Mouse (Mus musculus) embryonic facial prominence, embryonic 13.5 days (tissue): ENCODE measurements at regions not wholly inside any gene's neighbourhood (a gene's known extent, or its start where the extent isn't known, plus 50 kb on each side); places are given as distances from the start of the nearest gene placed in this dataset.
"Not testable (repeated sequence)": the region's sequence is repeated elsewhere in the genome, so short reads cannot be mapped to it uniquely, and the experiment has no call there.

ENCODE experiments used
- ATAC-seq: fragments of 200-750 bp; cut with Nextera tagmentation; 2 replicates; pipeline ENCODE4 v1.8.0; 2017; ENCODE audit warnings: low read depth; ENCODE audit not compliant: insufficient number of reproducible peaks, insufficient read depth, low FRiP score, low TSS enrichment
- H3K27ac ChIP-seq: fragments of 300-500 bp; sonication (generic); 2 replicates; pipeline ENCODE4 v1.5.1; 2015; ENCODE audit warnings: moderate library complexity, mild to moderate bottlenecking, inconsistent platforms
- H3K27me3 ChIP-seq: fragments of 300-500 bp; sonication (generic); 2 replicates; pipeline ENCODE4 v1.6.1; 2015; ENCODE audit warnings: mild to moderate bottlenecking, inconsistent platforms
- H3K36me3 ChIP-seq: fragments of 300-500 bp; sonication (generic); 2 replicates; pipeline ENCODE4 v1.6.1; 2015; ENCODE audit warnings: mild to moderate bottlenecking, inconsistent platforms
- H3K4me1 ChIP-seq: fragments of 300-500 bp; sonication (generic); 2 replicates; pipeline ENCODE4 v1.6.1; 2015; ENCODE audit warnings: inconsistent platforms
- H3K4me2 ChIP-seq: fragments of 300-500 bp; sonication (generic); 2 replicates; pipeline ENCODE4 v1.6.1; 2015; ENCODE audit warnings: moderate library complexity, mild to moderate bottlenecking, inconsistent platforms
- H3K4me3 ChIP-seq: fragments of 300-500 bp; sonication (generic); 2 replicates; pipeline ENCODE4 v1.5.1; 2015; ENCODE audit warnings: mild to moderate bottlenecking, inconsistent platforms
- H3K9ac ChIP-seq: fragments of 300-500 bp; sonication (generic); 2 replicates; pipeline ENCODE4 v1.6.1; 2015; ENCODE audit warnings: mild to moderate bottlenecking, inconsistent platforms
- H3K9me3 ChIP-seq: fragments of 300-500 bp; sonication (generic); 2 replicates; pipeline ENCODE4 v1.6.1; 2016; ENCODE audit warnings: inconsistent platforms
- WGBS: fragments of 180-500 bp; shearing (Covaris S2); methylation state at CpG from one replicate; pipeline ENCODE4 v1.1.7; 2015; ENCODE audit warnings: mixed read lengths; 5-methylcytosine and 5-hydroxymethylcytosine counted together

- Histone ChIP-seq H3K9me3 (no peaks in the 10 kb centered on the region), H3K27ac (no peak overlapping the region), H3K9ac (no peak overlapping the region), H3K4me1 (no peaks in the 10 kb centered on the region), H3K4me2 (no peak overlapping the region), H3K4me3 (no peak overlapping the region), H3K27me3 (no peaks in the 10 kb centered on the region), H3K36me3 (no peaks in the 10 kb centered on the region)
- WGBS = 19% methylated on average over 1 of the region's 1 CpGs
- no peak for ATAC-seq
Observed at GRCm38 (mm10) chr12:92926942-92927341, 1078.0 kb upstream of the Sel1l start.

GRCm38 (mm10) chr12:92919920-92920319 lies 1071.0 kb upstream of the Sel1l start:
- H3K9ac ChIP-seq = no peak overlapping the region
- 67% methylated on average over 3 of the region's 3 CpGs for WGBS
- H3K27me3 ChIP-seq = no peaks in the 10 kb centered on the region
- H3K4me2 ChIP-seq = no peak overlapping the region
- no peak overlapping the region for H3K4me3 ChIP-seq
- H3K27ac ChIP-seq = no peak overlapping the region
- no peaks in the 10 kb centered on the region for H3K9me3 ChIP-seq
- ATAC-seq = no peak
- no peaks in the 10 kb centered on the region for H3K36me3 ChIP-seq
- no peaks in the 10 kb centered on the region for H3K4me1 ChIP-seq

GRCm38 (mm10) chr12:92916267-92916666 lies 1067.3 kb upstream of the Sel1l start:
- ATAC-seq = no peak

GRCm38 (mm10) chr12:92915776-92916175 lies 1066.8 kb upstream of the Sel1l start:
- Histone ChIP-seq H3K27me3 (no peaks in the 10 kb centered on the region), H3K4me3 (no peak overlapping the region), H3K27ac (no peak overlapping the region), H3K4me1 (no peaks in the 10 kb centered on the region), H3K9ac (no peak overlapping the region), H3K36me3 (no peaks in the 10 kb centered on the region), H3K4me2 (no peak overlapping the region), H3K9me3 (no peaks in the 10 kb centered on the region)
- ATAC-seq = no peak

More at GRCm38 (mm10) chr12:92916267-92916666, 1067.3 kb upstream of the Sel1l start:
- Histone ChIP-seq H3K9me3 (no peaks in the 10 kb centered on the region), H3K27ac (no peak overlapping the region), H3K4me2 (no peak overlapping the region), H3K4me1 (no peaks in the 10 kb centered on the region), H3K36me3 (no peaks in the 10 kb centered on the region), H3K4me3 (no peak overlapping the region), H3K9ac (no peak overlapping the region), H3K27me3 (no peaks in the 10 kb centered on the region)
- WGBS = 77% methylated on average over 3 of the region's 3 CpGs

GRCm38 (mm10) chr12:92915203-92915602 lies 1066.2 kb upstream of the Sel1l start:
- Histone ChIP-seq H3K27me3 (no peaks in the 10 kb centered on the region), H3K36me3 (no peaks in the 10 kb centered on the region), H3K9ac (no peak overlapping the region), H3K27ac (no peak overlapping the region), H3K4me3 (no peak overlapping the region), H3K4me1 (no peaks in the 10 kb centered on the region), H3K9me3 (no peaks in the 10 kb centered on the region), H3K4me2 (no peak overlapping the region)
- 74% methylated on average over 1 of the region's 1 CpGs for WGBS
- ATAC-seq = no peak

GRCm38 (mm10) chr12:92904382-92904781 lies 1055.4 kb upstream of the Sel1l start:
- H3K4me2 ChIP-seq = no peak overlapping the region
- ATAC-seq = no peak
- no peak overlapping the region for H3K4me3 ChIP-seq
- H3K9me3 ChIP-seq = no peaks in the 10 kb centered on the region
- no peak overlapping the region for H3K27ac ChIP-seq
- no peak overlapping the region for H3K9ac ChIP-seq
- no peaks in the 10 kb centered on the region for H3K27me3 ChIP-seq
- no peaks in the 10 kb centered on the region for H3K36me3 ChIP-seq
- no peaks in the 10 kb centered on the region for H3K4me1 ChIP-seq
- WGBS = 85% methylated on average over 2 of the region's 2 CpGs

GRCm38 (mm10) chr12:92892315-92892714 lies 1043.4 kb upstream of the Sel1l start:
- WGBS = 89% methylated on average over 4 of the region's 9 CpGs
- H3K9me3 ChIP-seq = peaks cover 12% of the 10 kb centered on the region; the same call in 1 of the 2 replicates
- no peak overlapping the region for H3K9ac ChIP-seq
- no peaks in the 10 kb centered on the region for H3K27me3 ChIP-seq
- no peak for ATAC-seq
- H3K4me3 ChIP-seq = no peak overlapping the region
- H3K36me3 ChIP-seq = no peaks in the 10 kb centered on the region
- H3K4me1 ChIP-seq = no peaks in the 10 kb centered on the region
- no peak overlapping the region for H3K4me2 ChIP-seq
- H3K27ac ChIP-seq = no peak overlapping the region

GRCm38 (mm10) chr12:92891663-92892062 lies 1042.7 kb upstream of the Sel1l start:
- H3K4me3 ChIP-seq, H3K4me2 ChIP-seq, H3K9ac ChIP-seq, H3K36me3 ChIP-seq, H3K27ac ChIP-seq, H3K27me3 ChIP-seq, H3K4me1 ChIP-seq, ATAC-seq: not testable (repeated sequence)
- peaks cover 14% of the 10 kb centered on the region; the same call in 1 of the 2 replicates for H3K9me3 ChIP-seq
- WGBS = no CpG with 5 or more reads among the region's 8 CpGs

GRCm38 (mm10) chr12:92891126-92891525 lies 1042.2 kb upstream of the Sel1l start:
- H3K4me2 ChIP-seq, H3K4me1 ChIP-seq, H3K4me3 ChIP-seq, H3K27ac ChIP-seq, H3K27me3 ChIP-seq, H3K36me3 ChIP-seq, ATAC-seq, H3K9ac ChIP-seq: not testable (repeated sequence)
- 95% methylated on average over 7 of the region's 9 CpGs for WGBS
- peaks cover 14% of the 10 kb centered on the region for H3K9me3 ChIP-seq

- Histone ChIP-seq H3K36me3 (no peaks in the 10 kb centered on the region), H3K4me1 (no peaks in the 10 kb centered on the region), H3K4me2 (no peak overlapping the region), H3K27ac (no peak overlapping the region), H3K4me3 (no peak overlapping the region), H3K27me3 (no peaks in the 10 kb centered on the region), H3K9me3 (peaks cover 17% of the 10 kb centered on the region), H3K9ac (no peak overlapping the region)
- no peak for ATAC-seq
- WGBS = 92% methylated on average over 3 of the region's 3 CpGs
Observed at GRCm38 (mm10) chr12:92887747-92888146, 1038.8 kb upstream of the Sel1l start.

- H3K4me1 ChIP-seq, H3K9ac ChIP-seq, H3K4me2 ChIP-seq, H3K27ac ChIP-seq, ATAC-seq, H3K27me3 ChIP-seq, H3K36me3 ChIP-seq, H3K4me3 ChIP-seq: not testable (repeated sequence)
- WGBS = 93% methylated on average over 20 of the region's 20 CpGs
- H3K9me3 ChIP-seq = peaks cover 17% of the 10 kb centered on the region
Observed at GRCm38 (mm10) chr12:92886394-92887075, 1037.6 kb upstream of the Sel1l start.

GRCm38 (mm10) chr12:92884014-92884413 lies 1035.1 kb upstream of the Sel1l start:
- ATAC-seq = not testable (repeated sequence)
- 86% methylated on average over 2 of the region's 2 CpGs for WGBS

More at GRCm38 (mm10) chr12:92884014-92884413, 1035.1 kb upstream of the Sel1l start:
- H3K27me3 ChIP-seq, H3K9ac ChIP-seq, H3K36me3 ChIP-seq, H3K4me3 ChIP-seq, H3K4me2 ChIP-seq, H3K4me1 ChIP-seq, H3K27ac ChIP-seq, H3K9me3 ChIP-seq: not testable (repeated sequence)
